Mouse (Mus musculus) lung, adult 10 weeks (tissue): Measurements from ENCODE around the gene Dmrtc1c1. TPM values are rescaled to one million over a fixed set of nuclear protein-coding genes. Genes with fewer than 3 reads are reported as not detected.

ENCODE experiments used
- polyA plus RNA-seq: library from polyadenylated mRNA; stranded (reverse); fragments of 350-450 nt; fragmentation: Illumina TruSeq; extraction: RNeasy Lipid Tissue Mini Kit (QIAGEN cat#74804); gene quantifications from one replicate; pipeline ENCODE4 v1.2.3, GENCODE M21; 2014; ENCODE audit warnings: low read depth, low replicate concordance; ENCODE audit not compliant: insufficient read depth

Dmrtc1c1 gene
- not detected for polyA plus RNA-seq

DNA sequence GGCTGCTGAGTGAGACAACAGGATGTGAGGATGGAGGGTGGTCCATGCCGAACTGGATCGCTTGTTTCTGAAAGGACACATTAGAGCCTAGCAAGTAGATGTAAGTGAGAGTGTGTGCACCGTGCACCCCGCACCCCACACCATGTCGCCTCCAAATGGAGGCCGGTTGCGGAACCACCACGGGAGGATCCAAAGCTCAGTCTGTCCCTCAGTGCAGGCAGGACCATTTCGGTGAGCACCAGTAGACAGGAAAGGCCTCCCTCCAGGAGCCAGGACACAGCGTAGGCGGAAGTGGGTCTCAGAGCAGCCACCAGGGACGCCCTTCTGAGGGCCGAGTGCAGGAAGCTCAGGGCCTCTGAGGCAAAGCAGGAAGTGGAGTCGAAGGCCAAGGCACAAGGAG, at the start of gene Dmrtc1c1:
Gene Dmrtc1c1 (plus strand): TSS at position 301 of the 400 bp plus-strand sequence.

DNA sequence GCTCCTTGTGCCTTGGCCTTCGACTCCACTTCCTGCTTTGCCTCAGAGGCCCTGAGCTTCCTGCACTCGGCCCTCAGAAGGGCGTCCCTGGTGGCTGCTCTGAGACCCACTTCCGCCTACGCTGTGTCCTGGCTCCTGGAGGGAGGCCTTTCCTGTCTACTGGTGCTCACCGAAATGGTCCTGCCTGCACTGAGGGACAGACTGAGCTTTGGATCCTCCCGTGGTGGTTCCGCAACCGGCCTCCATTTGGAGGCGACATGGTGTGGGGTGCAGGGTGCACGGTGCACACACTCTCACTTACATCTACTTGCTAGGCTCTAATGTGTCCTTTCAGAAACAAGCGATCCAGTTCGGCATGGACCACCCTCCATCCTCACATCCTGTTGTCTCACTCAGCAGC, 51.8 kb downstream of the Dmrtc1c1 start, which contains the start of gene Dmrtc1c2:
Gene Dmrtc1c2 (minus strand): TSS at position 101 of the 400 bp plus-strand sequence.

Other genes starting within 250 kb of the Dmrtc1c1 start
- gene Phka1, start 158.7 kb upstream of the Dmrtc1c1 start, polyA plus RNA-seq: 4.9 TPM
- not detected for gene Gm3880, start 116.0 kb upstream of the Dmrtc1c1 start, polyA plus RNA-seq
- not detected for gene Gm9112, start 95.3 kb upstream of the Dmrtc1c1 start, polyA plus RNA-seq
- not detected for gene Dmrtc1b, start 95.1 kb upstream of the Dmrtc1c1 start, polyA plus RNA-seq
- not detected for gene Dmrtc1c2, start 51.7 kb downstream of the Dmrtc1c1 start, polyA plus RNA-seq
- gene 1700031F05Rik, start 65.0 kb downstream of the Dmrtc1c1 start, polyA plus RNA-seq: not detected
- gene Dmrtc1a, start 105.7 kb downstream of the Dmrtc1c1 start, polyA plus RNA-seq: 0.19 TPM
- gene 1700011M02Rik, start 105.9 kb downstream of the Dmrtc1c1 start, polyA plus RNA-seq: not detected
- gene 1700018G05Rik, start 125.4 kb downstream of the Dmrtc1c1 start, polyA plus RNA-seq: not detected